Mouse (Mus musculus): ENCODE data around the gene Pi4ka.

DNA sequence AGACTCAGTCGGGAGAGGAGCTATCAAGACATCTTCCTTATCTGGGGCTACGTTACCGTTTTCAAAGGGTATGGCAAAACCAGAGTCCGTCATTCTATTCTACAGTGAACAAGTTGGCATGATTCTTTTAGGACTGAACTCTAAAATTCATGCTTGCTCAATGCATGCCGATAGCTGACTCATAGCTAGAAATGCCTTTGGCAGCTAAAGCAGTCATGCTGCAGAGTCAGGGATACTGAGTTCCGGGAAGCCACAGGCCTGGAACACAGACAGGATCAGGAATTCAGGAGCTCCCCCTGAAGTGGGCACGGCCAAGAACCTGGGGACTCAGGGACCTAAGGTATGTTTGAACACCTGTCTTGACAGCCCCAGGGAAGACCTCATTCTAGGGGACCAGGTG, 89.6 kb downstream of the Pi4ka start:
- TF ChIP-seq EP300 (IDR thresholded peaks at IDR 0.05; ENCODE audit: insufficient read depth, low read depth, low read length) = no peak
- no peak for TF ChIP-seq CTCF (IDR thresholded peaks at IDR 0.05; ENCODE audit: low read depth, low read length)
- TF ChIP-seq POLR2A (IDR thresholded peaks at IDR 0.05; ENCODE audit: insufficient read depth, low read length) = no peak
